Mouse (Mus musculus) CH12.LX (cell line): ENCODE data around the gene Tcf7l1.

ENCODE experiments used
- CTCF ChIP-seq, 2 experiments: IDR thresholded peaks in 1 of 2; conservative IDR thresholded peaks in 1 of 2; 2 replicates each; pipeline ENCODE4 v1.5.1; 2011 to 2012; ENCODE audit warnings: low read depth in 2 of 2, low read length in 2 of 2, improper control_type of control experiment in 1 of 2, inconsistent platforms in 1 of 2, mild to moderate bottlenecking in 1 of 2, moderate library complexity in 1 of 2
- EP300 ChIP-seq: IDR thresholded peaks from 2 replicates; pipeline ENCODE4 v1.6.1; 2011; ENCODE audit warnings: low read length, improper control_type of control experiment
- HCFC1 ChIP-seq: IDR thresholded peaks from 2 replicates; pipeline ENCODE4 v1.6.1; 2012; ENCODE audit warnings: low read depth, mild to moderate bottlenecking, inconsistent platforms, low read length, improper control_type of control experiment
- KAT2A ChIP-seq: IDR thresholded peaks from 2 replicates; pipeline ENCODE4 v1.6.1; 2012; ENCODE audit warnings: low read length, improper control_type of control experiment, inconsistent platforms; ENCODE audit not compliant: insufficient replicate concordance
- NELFE ChIP-seq: IDR thresholded peaks from 2 replicates; pipeline ENCODE4 v1.6.1; 2011; ENCODE audit warnings: low read depth, low read length, improper control_type of control experiment
- NRF1 ChIP-seq: IDR thresholded peaks from 2 replicates; pipeline ENCODE4 v1.6.1; 2014; ENCODE audit warnings: low read depth, mild to moderate bottlenecking, inconsistent platforms, low read length, improper control_type of control experiment, moderate library complexity
- POLR2A ChIP-seq: IDR thresholded peaks from 2 replicates; pipeline ENCODE4 v1.6.1; 2011; ENCODE audit warnings: low read depth, mild to moderate bottlenecking, improper control_type of control experiment, low read length
- RAD21 ChIP-seq: IDR thresholded peaks from 2 replicates; pipeline ENCODE4 v1.6.1; 2011; ENCODE audit warnings: low read depth, mild to moderate bottlenecking, low read length, improper control_type of control experiment, moderate library complexity
- TCF12 ChIP-seq: IDR thresholded peaks from 2 replicates; pipeline ENCODE4 v1.6.1; 2014; ENCODE audit warnings: low read depth, mild to moderate bottlenecking, inconsistent platforms, low read length, improper control_type of control experiment
- ZNF384 ChIP-seq: IDR thresholded peaks from 2 replicates; pipeline ENCODE4 v1.6.1; 2012; ENCODE audit warnings: low read depth, low read length, improper control_type of control experiment, inconsistent platforms

GRCm38 (mm10) chr6:72593011-72593803 is 195.8 kb downstream of the Tcf7l1 start:
- TF ChIP-seq KAT2A (no peak), CTCF (conservative IDR thresholded peaks at IDR 0.05 in 1 of 2, IDR thresholded peaks at IDR 0.05 in 1 of 2; ENCODE audit: low read depth in 2 of 2, low read length in 2 of 2) (no peak), POLR2A (no peak), ZNF384 (no peak), EP300 (no peak), HCFC1 (no peak), NRF1 (no peak), RAD21 (no peak), TCF12 (no peak), NELFE (no peak)
